Mouse (Mus musculus) forelimb bud, embryonic 11.5 days (tissue): ENCODE measurements around the gene Aph1a.
"Not testable (repeated sequence)": the region's sequence is repeated elsewhere in the genome, so short reads cannot be mapped to it uniquely, and the experiment has no call there.

ENCODE experiments used
- DNase-seq: peaks from one replicate; pipeline ENCODE4 v3.0.0-alpha.2; 2012; ENCODE audit warnings: low read depth, low spot score

Gene Aph1a

DNA sequence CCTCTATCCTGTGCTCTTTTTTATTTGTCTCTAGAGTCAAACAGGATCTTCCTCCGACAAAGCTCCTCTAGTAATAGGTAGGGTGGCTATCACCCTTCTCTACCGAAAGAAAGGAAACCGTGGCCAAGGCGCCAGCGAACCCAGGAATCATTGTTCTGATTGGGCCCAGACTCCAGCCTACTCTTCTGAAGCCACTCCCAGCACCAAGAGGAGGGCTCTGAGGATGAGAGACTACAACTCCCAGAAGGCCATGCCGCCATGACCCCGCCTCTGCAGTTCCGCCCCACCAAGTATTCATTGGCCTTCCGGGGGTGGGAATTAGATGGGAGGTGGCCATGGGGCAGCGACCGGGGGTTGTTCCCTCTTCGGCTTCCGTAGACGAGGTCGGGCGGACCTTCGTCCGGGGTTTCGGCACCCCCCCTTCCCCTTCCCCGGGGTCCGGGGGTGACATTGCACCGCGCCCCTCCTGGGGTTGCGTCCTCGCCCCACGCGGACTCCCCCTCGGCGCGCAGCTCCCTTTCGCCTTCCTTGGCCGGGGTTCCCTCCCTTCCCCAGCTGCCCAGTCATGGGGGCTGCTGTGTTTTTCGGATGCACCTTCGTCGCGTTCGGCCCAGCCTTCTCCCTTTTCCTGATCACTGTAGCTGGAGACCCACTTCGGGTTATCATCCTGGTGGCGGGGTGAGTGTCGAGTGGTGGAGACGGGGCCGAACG lies at the start of gene Aph1a:
TSS of gene Aph1a (plus strand) at position 364 of the 711 bp plus-strand sequence.
- peak; percentile 96 for DNase-seq

DNA sequence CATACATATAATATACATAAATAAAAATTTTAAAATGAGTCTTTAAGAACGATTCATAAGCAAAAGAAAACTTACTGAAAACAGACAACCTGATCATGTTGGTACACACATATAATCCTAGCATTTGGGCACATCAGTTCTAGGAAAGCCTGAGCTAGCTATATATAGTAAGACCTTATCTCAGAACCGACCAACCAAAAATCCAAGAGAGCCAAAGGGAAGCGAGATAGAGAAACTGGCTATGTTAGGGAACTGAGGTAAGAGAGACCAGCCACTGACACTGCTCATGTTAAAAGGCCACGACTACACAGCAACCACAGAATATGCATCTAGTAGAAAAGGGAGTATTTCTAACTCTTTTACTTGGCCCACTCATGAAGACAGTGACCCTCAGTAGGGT lies 43.2 kb upstream of the Aph1a start:
- DNase-seq = no peak

DNA sequence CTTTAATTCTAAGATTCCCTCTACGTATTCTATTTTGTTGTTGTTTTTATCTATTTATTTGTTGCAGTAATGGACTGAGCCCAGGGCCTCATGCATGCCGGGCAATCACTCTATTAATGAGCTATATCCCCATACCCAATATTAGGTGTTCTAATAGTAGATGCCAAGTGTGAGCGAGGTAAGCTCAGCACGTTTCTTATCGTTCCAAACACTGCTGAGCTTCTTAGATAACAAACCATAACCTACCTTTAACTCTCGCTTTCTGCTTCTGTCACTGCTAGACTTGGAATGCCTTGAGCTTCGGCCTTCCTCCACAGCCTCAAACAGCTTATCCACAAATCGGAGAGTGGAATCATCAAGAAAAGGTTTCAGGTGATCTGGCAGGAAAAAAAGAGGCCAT lies 42.5 kb upstream of the Aph1a start:
- DNase-seq = no peak

DNA sequence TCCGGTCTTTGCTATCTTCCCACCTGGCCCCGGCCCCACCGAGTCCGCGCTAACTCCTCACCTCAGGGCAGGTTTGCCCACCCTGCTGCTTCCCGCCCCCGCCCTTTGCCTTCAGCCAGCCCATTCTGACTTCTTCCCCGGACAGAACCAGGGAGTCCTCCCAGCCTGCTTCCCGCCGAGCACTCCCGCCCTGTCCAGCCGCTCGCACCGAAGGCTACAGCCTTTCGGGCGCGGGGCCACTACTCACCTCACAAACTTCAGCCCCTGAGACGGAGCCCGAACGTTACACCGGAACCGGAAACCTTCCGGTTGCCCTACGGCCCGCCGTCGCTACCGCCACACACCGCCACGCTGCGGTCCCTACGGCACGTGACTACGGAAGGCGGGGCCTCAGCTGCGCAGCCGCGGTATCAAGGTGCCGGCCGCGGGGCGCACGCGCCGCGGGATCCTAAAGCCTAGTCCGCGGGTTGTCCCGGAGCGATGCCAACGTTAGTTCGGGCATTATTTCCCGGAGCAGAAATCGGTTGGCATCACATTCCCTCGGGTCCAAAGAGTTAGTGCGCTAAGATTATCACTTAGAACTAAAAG lies 38.2 kb upstream of the Aph1a start, which contains the start of gene Prpf3:
TSS of gene Prpf3 (minus strand) at position 384 of the 588 bp plus-strand sequence.
- DNase-seq = peak; percentile 91

DNA sequence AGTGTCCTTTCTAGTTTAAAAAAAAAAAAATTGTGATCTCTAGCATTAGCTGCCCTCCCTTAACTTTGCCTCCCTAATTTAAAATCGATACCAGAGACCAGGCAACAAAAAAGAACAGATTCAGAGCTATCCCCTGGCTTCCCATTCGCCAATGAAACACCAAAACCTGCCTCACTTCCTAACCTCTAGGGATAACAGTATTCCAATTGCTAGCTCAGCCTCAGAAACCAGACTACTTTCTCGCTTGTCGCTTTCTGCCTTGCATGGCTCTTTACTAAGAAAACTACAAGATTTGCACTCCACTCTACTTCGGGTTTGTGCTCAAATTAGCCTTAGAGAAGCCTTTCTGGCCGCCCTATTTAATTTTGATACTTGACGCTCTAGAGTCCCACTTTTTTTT lies 37.7 kb upstream of the Aph1a start:
- no peak for DNase-seq

DNA sequence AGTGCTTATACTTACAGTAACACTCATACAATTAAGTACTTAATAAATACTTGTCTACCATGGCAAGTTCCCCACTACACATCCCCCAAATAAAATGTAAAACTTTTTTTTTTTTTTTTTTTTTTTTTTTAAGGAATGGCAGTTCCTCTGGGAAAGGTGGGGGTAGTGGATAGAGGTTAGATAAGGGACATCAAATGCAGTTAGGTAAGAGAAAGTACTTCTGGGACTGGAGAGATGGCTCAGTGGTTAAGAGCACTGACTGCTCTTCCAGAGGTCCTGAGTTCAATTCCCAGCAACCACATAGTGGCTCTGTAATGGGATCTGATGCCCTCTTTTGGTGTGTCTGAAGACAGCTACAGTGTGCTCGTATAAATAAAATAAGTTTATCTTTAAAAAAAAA lies 36.7 kb upstream of the Aph1a start:
- not testable (repeated sequence) for DNase-seq

DNA sequence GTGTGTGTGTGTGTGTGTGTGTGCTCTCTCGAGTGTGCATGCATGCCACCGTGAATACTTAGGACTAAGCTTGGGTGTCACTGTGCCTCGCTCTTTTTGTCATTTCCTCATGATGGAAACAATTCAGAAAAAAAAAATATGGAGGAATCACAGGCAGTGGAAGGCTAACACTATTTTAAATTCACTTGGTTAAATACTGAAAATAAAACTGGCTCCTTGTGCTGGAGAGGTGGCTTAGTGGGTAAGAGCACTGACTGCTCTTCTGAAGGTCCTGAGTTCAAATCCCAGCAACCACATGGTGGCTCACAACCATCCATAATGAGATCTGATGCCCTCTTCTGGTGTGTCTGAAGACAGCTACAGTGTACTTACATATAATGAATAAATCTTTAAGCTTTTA lies 35.5 kb upstream of the Aph1a start:
- not testable (repeated sequence) for DNase-seq

DNA sequence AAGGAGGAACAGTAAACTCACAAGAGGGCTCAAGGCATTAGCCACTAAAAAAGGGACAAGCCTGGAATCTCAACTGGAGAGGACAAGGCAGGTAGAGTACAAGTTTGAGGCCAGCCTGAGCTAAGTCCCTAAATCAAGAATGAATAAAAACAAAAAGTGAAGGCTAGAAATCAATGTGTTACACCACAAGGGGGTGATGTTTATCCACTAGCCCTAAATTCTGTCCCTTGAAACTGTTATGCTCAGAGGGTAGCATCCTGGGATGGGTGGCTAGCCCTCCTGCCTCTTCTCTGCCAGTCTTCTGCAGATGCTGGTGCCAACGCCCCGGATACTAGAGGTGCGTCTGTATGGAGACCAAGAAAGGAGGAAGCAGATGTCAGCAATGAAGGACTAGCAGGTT lies 33.4 kb upstream of the Aph1a start:
- no peak for DNase-seq

DNA sequence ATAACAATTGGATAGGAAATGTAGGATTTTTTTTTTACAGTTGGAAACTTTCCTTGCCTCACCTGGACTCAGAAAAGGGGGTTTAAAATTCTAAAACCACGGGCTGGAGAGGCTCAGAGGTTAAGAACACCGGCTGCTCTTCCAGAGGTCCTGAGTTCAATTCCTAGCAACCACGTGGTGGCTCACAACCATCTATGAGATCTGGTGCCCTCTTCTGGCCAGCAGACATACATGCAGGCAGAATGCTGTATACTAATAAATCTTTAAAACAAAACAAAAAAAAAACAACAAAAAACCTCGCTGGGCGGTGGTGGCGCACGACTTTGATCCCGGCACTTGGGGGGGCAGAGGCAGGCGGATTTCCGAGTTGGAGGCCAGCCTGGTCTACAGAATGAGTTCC lies 32.6 kb upstream of the Aph1a start:
- no peak for DNase-seq

DNA sequence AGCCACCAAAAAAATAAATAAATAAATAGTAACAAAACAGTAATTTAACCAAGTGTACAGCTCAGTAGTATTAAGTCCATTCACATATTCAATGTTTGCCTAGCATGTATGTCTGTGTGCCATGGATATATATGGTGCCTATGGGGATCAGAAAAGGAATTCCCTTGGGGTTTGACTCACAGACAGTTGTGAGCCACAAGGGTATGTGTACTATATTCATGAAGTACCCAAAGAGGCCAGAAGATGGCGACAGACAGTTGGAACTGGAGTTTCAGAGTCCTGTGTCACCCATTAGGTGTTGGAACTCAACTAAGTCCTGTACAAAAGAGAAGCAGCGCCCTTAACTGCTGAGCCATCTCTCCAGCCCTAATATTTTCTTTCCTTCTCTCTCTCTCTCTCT lies 32.0 kb upstream of the Aph1a start:
- peak; percentile 85 for DNase-seq

DNA sequence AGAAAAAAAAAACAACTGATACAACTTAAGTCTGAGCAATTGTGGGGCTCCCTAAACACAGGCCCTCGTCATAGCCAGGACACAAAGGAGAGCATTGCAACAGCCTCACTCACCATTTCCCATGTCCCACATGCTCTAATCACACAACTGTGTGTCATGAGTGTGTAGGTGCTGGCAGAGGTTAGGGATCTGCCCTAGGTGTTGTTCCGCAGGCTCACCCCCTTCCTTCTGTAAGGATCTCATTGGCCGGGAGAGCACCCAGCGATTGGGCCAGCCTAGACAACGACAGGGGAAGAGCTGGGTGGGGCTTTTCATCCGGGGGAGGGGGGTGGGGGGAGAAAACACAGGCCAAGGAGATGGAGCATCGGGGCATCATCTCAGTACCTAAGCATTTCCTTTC lies 30.2 kb upstream of the Aph1a start:
- no peak for DNase-seq

DNA sequence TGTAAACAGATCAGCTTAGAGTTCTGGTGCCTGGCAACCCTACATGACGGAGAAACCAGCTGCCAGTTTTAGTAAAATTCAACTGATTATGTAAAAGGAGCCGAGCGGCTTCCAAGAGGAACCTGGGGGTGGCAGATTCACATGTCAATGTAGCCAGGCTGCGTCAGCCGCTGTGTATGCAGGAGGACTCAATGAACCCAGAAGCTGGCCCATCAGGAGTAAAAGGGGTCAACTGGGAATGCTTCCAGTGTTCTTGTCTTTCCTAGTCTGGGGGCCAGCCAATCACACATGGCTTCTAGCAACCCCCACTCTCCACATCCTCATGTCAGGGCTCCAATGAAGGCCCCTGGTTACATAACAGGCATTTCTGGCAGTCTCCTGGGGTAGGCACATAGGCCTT lies 28.7 kb upstream of the Aph1a start:
- no peak for DNase-seq

DNA sequence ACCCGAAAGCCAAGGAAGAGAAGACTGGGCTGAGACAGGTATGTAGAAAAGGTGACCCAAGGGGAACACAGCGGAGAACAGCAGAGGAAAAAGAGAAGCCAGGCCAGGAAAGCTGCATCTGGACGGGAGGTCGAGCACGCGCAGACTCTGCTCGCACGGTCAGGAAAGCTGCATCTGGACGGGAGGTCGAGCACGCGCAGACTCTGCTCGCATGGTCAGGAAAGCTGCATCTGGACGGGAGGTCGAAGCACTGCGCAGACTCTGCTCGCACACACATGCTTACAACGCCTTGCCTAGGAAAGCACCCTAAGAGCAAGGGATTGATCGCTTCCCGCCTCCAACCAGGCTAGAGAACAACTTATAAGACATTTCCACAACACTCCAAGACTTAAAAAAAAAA lies 28.2 kb upstream of the Aph1a start:
- DNase-seq = no peak

DNA sequence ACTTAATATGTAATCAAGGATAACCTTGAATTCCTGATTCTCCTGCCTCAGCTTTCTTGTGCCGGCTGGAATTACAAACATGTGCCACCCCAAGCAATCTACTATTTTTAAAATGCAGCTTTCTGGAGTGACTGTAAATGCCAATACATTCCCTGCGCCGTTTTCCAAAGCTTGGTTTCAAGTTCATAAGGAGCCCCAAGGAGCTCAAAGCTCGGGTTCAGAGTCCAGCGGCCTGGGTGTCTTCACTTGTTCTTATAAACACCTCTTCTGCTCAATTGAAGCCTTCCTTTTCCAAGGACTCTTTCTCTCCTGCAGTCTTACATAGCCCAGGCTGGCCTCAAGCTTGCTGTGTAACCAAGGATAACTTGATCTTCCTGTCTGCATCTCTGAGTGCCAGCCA lies 27.7 kb upstream of the Aph1a start:
- DNase-seq = no peak

DNA sequence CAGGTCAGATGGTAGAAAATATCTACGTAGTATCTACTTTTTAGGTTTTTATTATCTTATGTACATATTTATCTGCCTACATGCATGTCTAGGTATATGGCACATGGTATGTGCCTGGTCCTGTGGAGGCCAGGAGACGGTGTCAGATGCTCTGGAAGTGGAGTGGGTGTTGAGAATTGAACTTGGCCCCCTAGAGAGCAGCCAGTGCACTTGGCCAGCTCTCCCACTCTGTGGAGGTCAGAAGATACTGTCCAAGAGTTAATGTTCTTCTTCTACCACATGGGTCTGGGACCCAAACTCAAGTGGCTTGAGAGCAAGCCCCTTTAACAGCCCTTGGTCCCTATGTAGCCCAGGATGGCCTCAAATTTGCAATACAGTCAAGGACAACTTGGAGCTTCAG lies 26.4 kb upstream of the Aph1a start:
- no peak for DNase-seq

DNA sequence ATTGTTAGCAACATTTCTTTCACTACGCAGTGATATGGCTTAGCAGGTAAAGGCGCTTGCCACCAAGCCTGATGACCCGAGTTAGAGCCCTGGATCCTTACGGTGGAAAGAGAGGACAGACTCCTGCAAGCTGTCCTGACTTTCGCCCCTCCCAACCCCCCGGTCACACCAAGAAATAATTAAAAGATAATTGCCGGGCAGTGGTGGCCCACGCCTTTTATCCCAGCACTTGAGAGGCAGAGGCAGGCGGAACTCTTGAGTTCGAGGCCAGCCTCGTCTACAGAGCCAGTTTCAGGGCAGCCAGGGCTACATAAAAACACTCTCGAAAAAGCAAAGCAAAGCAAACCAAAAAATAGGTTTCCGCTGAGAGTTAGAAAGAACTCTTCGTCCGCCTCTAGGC lies 22.8 kb upstream of the Aph1a start:
- no peak for DNase-seq

DNA sequence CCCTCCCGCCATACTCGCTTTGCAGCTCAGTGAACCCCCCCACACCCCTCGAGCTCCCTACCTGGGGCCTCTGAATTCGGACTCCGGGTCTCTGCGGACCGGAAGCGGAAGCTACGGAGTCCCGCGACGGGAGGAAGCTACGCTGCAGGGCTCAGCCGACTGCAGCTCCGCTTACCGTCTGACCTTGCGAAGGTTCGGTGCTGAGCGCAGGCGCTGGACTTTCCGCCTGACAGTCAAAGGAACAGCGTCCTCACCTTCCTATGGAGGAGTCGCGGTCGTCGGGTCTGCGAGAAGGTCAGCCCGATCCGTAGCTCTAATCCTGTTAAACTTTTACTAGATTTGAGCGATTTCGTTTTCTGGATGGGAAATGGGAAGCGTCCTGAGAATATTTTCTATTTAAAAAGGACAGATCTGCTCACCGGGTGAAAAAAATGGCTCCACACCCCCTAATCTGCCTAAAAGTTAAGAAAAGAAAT lies 22.3 kb upstream of the Aph1a start, which contains the start of gene Mrps21:
TSS of gene Mrps21 (minus strand) at position 128 of the 476 bp plus-strand sequence.
- peak; percentile 89 for DNase-seq

DNA sequence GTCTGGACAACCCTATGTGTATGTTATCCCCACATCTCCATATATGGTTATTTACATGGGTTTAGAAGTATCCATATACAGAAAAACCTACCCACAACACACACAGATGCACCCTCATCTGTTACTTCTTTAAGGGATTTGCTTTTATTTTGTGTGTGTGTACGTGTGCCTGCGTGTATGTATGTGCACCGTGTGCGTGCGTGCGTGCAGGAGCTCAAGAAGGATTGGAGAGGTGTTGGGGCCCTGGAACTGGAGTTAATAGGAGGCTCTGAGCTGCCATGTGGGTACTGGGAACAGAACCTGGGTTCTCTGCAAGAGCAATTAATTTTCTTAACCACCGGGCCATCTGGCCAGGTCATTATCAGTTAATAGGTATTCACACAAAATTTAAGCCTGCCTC lies 21.7 kb upstream of the Aph1a start:
- no peak for DNase-seq

DNA sequence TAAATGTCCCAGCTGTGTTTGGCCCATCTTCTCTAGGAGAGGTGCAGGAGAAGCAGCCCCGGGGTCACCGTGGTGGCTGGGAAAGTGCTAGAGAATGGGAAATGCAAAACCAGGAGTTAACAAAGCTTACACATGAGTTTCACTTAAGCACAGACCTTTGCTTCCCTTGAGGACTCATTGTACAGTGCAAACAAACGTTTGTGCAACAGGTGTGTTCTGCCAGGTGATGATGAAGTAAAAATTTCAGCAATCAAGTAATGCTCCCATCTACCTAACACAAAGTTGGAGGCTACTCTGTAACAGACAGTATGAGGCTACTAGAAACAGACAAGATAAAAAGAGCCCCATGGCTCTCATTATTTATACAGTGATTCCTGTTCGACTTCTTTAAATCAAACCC lies 14.7 kb upstream of the Aph1a start:
- no peak for DNase-seq

DNA sequence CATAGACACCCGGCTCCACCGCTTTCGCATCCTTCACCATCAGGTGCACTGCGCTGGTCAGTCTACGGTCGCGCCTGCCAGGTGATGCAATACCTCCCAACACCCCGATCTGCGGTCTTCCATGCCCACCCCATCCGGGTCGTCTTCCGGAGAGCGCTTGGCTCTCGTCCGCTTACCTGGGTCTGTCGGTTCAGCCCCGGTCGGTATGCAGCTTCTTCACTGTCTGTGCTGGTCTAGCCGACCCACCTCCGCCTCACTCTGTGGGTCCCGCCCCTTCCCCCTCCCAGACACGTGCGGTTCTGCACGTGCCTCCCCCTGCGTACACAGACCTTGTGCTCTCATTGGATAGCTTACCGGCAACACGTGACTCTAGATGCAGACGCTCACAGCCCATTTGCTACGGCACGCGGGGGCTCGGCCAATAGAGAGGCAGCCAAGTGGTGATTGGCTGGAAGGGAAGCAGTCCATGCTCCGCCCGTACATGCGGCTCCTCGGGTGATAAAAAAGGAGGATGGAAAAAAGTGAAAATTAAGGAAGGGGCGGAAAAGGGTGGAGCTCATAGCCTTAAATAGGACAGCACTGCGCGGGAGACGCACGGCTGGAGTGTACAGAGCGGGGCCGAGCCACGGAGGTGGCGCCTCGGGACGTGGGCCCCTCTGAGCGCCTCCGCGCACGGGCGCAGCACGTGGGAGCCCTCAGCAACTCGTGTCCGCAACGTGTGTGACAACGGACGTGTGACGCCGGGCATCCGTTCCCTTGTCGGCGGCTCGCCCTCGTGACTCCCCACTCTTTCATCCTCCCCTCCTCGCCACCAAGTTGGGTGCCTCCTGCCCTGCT lies 11.6 kb upstream of the Aph1a start, which contains the start of gene Ciart:
TSS of gene Ciart (minus strand) at position 273 of the 837 bp plus-strand sequence.
- peak; percentile 97 for DNase-seq

DNA sequence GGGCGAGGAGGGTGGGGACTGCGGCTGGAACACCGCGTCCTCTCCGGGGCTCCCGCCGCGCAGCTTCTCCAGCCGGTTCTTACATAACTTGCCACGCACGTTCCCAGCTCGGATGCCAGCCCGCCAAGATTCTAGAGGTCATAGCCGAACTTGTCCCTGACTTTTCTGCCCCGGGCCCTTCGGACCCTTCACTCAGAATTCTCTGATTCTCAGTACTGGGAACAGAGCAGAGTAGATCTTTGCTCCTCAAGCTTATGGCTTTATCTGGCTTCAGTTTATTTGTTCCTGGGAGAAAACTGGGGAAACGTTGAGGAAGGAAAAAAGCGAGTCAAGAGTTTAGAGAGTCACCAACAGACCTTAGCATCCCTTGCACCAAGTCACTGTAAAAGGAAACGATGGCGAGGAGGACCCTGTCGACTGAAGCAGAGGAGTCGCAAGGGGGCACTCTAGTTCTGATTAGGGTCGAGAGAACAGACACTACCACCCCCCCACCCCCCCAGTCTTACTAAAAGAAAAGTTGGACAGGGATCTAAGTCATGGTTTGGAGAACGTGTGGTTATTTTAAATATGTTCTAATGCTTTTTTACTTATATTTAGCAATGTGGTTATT lies 10.8 kb upstream of the Aph1a start:
- DNase-seq = peak; percentile 41

DNA sequence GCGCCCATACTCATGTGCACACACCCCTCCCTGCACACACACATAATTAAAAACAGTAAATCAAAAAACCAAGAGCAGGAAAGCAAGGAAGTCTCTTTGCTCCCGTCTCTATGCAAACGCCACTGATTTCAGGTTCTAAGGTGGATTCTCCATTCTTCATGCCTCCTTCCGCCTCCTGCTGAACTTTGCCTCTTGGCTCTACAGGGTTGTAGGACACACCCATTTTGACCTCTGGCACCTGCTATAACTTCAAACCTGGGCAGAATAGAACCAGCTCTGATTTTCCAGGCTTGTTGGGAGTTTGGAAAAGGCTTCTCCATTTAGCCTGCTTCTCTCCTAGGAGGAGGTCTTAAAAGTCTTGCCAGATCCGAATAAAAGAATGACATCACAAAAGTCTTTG lies 9.4 kb upstream of the Aph1a start:
- DNase-seq = no peak
